Comparison of ENCODE assay signal across 8 mouse cellular contexts in the genomic region with DNA sequence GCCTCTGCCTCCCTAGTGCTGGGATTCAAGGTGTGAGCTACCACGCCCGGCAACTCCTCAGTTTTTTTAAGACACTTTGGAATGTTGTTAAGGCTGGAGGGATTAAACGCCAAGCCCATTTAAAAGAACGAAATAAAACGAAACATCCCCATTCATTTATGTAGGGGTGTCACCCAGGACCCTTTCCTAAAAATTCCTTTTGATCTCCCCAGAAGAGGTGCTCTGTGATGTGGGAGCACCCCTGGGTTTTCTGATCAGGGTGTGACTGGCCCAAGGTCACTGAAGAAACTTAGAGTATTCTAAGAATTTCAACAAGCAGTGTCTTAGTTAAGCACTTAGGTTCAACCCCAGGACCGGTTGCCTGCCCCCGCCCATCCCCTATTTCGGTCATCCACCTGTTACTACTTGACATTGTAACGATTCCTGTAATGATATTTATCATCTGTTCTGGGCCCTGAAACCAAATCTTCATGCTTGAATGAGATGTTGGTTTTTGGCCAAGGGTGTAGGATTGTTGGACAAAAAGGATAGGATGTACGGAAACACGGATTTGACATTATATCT. TPM values are rescaled to one million over a fixed set of nuclear protein-coding genes. Genes with fewer than 3 reads are reported as not detected.
DNase-seq lines count a peak whose midpoint lies in the region; ATAC-seq and TF ChIP-seq lines count a peak whose summit lies in the region.

No protein-coding gene starts in this region.

- no peak for TF ChIP-seq EP300 in stomach, postnatal 0 days (optimal IDR thresholded peaks at IDR 0.05)

- no peak for TF ChIP-seq CTCF in stomach, postnatal 0 days (IDR thresholded peaks at IDR 0.05; ENCODE audit: low read depth)

- DNase-seq in neural tube, embryonic 11.5 days (ENCODE audit: low spot score) = no peak
- DNase-seq in neural tube, embryonic 10.5 days (ENCODE audit: extremely low spot score, low spot score) = no peak
- no peak for DNase-seq in stomach, postnatal 0 days (ENCODE audit: low spot score)
- no peak for DNase-seq in right cerebral cortex, adult 2 months (ENCODE audit: low spot score in 2 of 2)
- no peak for DNase-seq in adrenal gland, adult 18-20 months (ENCODE audit: low spot score in 2 of 2)

- ATAC-seq in neural tube, embryonic 11.5 days (ENCODE audit: insufficient read depth, low FRiP score, low TSS enrichment) = no peak
- no peak for ATAC-seq in forebrain, embryonic 16.5 days
- no peak for ATAC-seq in liver, embryonic 12.5 days
- ATAC-seq in stomach, postnatal 0 days (ENCODE audit: low FRiP score, low TSS enrichment) = no peak
- ATAC-seq in megakaryocyte progenitor cell, adult 5-6 weeks (replicated peaks; ENCODE audit: poor library complexity) = no peak

- H3K4me2 ChIP-seq in neural tube, embryonic 11.5 days (ENCODE audit: low read depth) = peak overlapping the region; percentile 54
- peak overlapping the region; percentile 77 for H3K4me2 ChIP-seq in forebrain, embryonic 16.5 days (ENCODE audit: low read length)
- peak overlapping the region; percentile 95 for H3K4me2 ChIP-seq in liver, embryonic 12.5 days
- peak overlapping the region; percentile 82 for H3K4me2 ChIP-seq in stomach, postnatal 0 days (replicated peaks; ENCODE audit: low read depth)

- WGBS in neural tube, embryonic 11.5 days = 64% methylated on average over 11 of the region's 11 CpGs
- 41% methylated on average over 11 of the region's 11 CpGs for WGBS in forebrain, embryonic 16.5 days
- WGBS in liver, embryonic 12.5 days (ENCODE audit: insufficient replicate concordance) = 67% methylated on average over 11 of the region's 11 CpGs
- 34% methylated on average over 11 of the region's 11 CpGs for WGBS in stomach, postnatal 0 days

- H3K27ac ChIP-seq in neural tube, embryonic 11.5 days (ENCODE audit: low read depth, low read length) = no peak overlapping the region
- H3K27ac ChIP-seq in forebrain, embryonic 16.5 days (ENCODE audit: low read length) = no peak overlapping the region; the same call in 1 of the 2 replicates
- no peak overlapping the region for H3K27ac ChIP-seq in liver, embryonic 12.5 days
- H3K27ac ChIP-seq in stomach, postnatal 0 days (replicated peaks) = peak overlapping the region; percentile 98; the same call in 1 of the 2 replicates

- H3K27me3 ChIP-seq in neural tube, embryonic 11.5 days (ENCODE audit: control insufficient read depth, insufficient read depth, low read length) = no peaks in the 10 kb centered on the region
- H3K27me3 ChIP-seq in forebrain, embryonic 16.5 days (replicated peaks; ENCODE audit: control insufficient read depth, insufficient read depth, low read length) = no peaks in the 10 kb centered on the region
- peaks cover 17% of the 10 kb centered on the region for H3K27me3 ChIP-seq in liver, embryonic 12.5 days (replicated peaks)
- H3K27me3 ChIP-seq in stomach, postnatal 0 days (ENCODE audit: control insufficient read depth, insufficient read depth, low read length) = no peaks in the 10 kb centered on the region

- no peaks in the 10 kb centered on the region for H3K9me3 ChIP-seq in neural tube, embryonic 11.5 days (ENCODE audit: control insufficient read depth, low read length)
- no peaks in the 10 kb centered on the region for H3K9me3 ChIP-seq in forebrain, embryonic 16.5 days (ENCODE audit: control insufficient read depth, low read length)
- no peaks in the 10 kb centered on the region for H3K9me3 ChIP-seq in liver, embryonic 12.5 days (replicated peaks)
- H3K9me3 ChIP-seq in stomach, postnatal 0 days (ENCODE audit: control insufficient read depth, low read length) = no peaks in the 10 kb centered on the region

- H3K4me1 ChIP-seq in neural tube, embryonic 11.5 days (ENCODE audit: control insufficient read depth, insufficient read depth, low read length) = peaks cover 25% of the 10 kb centered on the region
- peaks cover 41% of the 10 kb centered on the region for H3K4me1 ChIP-seq in forebrain, embryonic 16.5 days (replicated peaks; ENCODE audit: control insufficient read depth, insufficient read depth, low read length)
- H3K4me1 ChIP-seq in liver, embryonic 12.5 days = peaks cover 81% of the 10 kb centered on the region
- H3K4me1 ChIP-seq in stomach, postnatal 0 days (replicated peaks; ENCODE audit: control insufficient read depth, insufficient read depth) = 0 out of 2 replicates have a peak, but pooled peaks cover 5% of the 10 kb centered on the region

- H3K4me3 ChIP-seq in neural tube, embryonic 11.5 days (ENCODE audit: low read depth, low read length) = peak overlapping the region; percentile 88
- H3K4me3 ChIP-seq in forebrain, embryonic 16.5 days (replicated peaks; ENCODE audit: low read length) = peak overlapping the region; percentile 89
- no peak overlapping the region for H3K4me3 ChIP-seq in liver, embryonic 12.5 days
- peak overlapping the region; percentile 79 for H3K4me3 ChIP-seq in stomach, postnatal 0 days (ENCODE audit: low read depth, low read length)

- H3K9ac ChIP-seq in neural tube, embryonic 11.5 days (ENCODE audit: low read length) = peak overlapping the region; percentile 98
- 0 out of 2 replicates have a peak overlapping the region, but pooled peaks have one; percentile 94 for H3K9ac ChIP-seq in forebrain, embryonic 16.5 days (replicated peaks; ENCODE audit: low read depth, low read length)
- no peak overlapping the region for H3K9ac ChIP-seq in liver, embryonic 12.5 days
- H3K9ac ChIP-seq in stomach, postnatal 0 days (ENCODE audit: low read length) = peak overlapping the region; percentile 96; the same call in 1 of the 2 replicates

- no peaks in the 10 kb centered on the region for H3K36me3 ChIP-seq in neural tube, embryonic 11.5 days (ENCODE audit: control insufficient read depth, insufficient read depth, low read length)
- H3K36me3 ChIP-seq in forebrain, embryonic 16.5 days (ENCODE audit: control insufficient read depth, insufficient read depth) = no peaks in the 10 kb centered on the region
- H3K36me3 ChIP-seq in liver, embryonic 12.5 days = no peaks in the 10 kb centered on the region
- no peaks in the 10 kb centered on the region for H3K36me3 ChIP-seq in stomach, postnatal 0 days (ENCODE audit: control insufficient read depth, insufficient read depth, low read length)

RNA-seq across cellular contexts. Expression of a gene that starts 2.5 kb away (rescaled TPM):
- polyA plus RNA-seq in neural tube, embryonic 11.5 days (2014; fragmentation: Nextera tagmentation; extraction: Ambion mirVana) = 1,106 and 1,111 TPM in 2 replicates
- polyA plus RNA-seq in forebrain, embryonic 16.5 days (2015; fragmentation: Nextera tagmentation; extraction: Ambion mirVana) = 554 and 700 TPM in 2 replicates
- 138 and 143 TPM in 2 replicates for polyA plus RNA-seq in liver, embryonic 12.5 days (2016; fragmentation: Nextera tagmentation; extraction: Ambion mirVana)
- polyA plus RNA-seq in stomach, postnatal 0 days (2015; fragmentation: Nextera tagmentation; extraction: Ambion mirVana) = 280 and 301 TPM in 2 replicates
- total RNA-seq in megakaryocyte progenitor cell, adult 5-6 weeks (2015) = 38.8 and 43.0 TPM in 2 replicates
- 21.2 and 28.5 TPM in 2 replicates for total RNA-seq in megakaryocyte progenitor cell, adult 5-6 weeks (2017)
- total RNA-seq in adrenal gland, adult 18-20 months (2021) = 100 to 1,000 TPM; 349 to 353 TPM
